Mouse (Mus musculus): ENCODE data around the gene Thra.
"Not testable (repeated sequence)": the region's sequence is repeated elsewhere in the genome, so short reads cannot be mapped to it uniquely, and the experiment has no call there.

The Thra gene

GRCm38 (mm10) chr11:98740393-98741050 lies at the start of gene Thra:
Gene Thra, plus strand, starts transcription at chr11:98740638.
- in situ Hi-C loops (cut with MseI, MboI) = no loop called here

- in situ Hi-C loops (cut with MseI, MboI) = no loop called here
Measured at GRCm38 (mm10) chr11:98693201-98693600, 47.2 kb upstream of the Thra start.

GRCm38 (mm10) chr11:98693746-98694145 lies 46.7 kb upstream of the Thra start:
- in situ Hi-C loops (cut with MseI, MboI) = no loop called here

GRCm38 (mm10) chr11:98694301-98694700 lies 46.1 kb upstream of the Thra start:
- in situ Hi-C loops (cut with MseI, MboI) = no loop called here

- in situ Hi-C loops (cut with MseI, MboI) = no loop called here
Measured at GRCm38 (mm10) chr11:98695408-98695807, 45.0 kb upstream of the Thra start.

GRCm38 (mm10) chr11:98696454-98697216 lies 43.8 kb upstream of the Thra start:
- in situ Hi-C loops (cut with MseI, MboI) = no loop called here

GRCm38 (mm10) chr11:98697225-98697624 lies 43.2 kb upstream of the Thra start:
- in situ Hi-C loops (cut with MseI, MboI) = no loop called here

- in situ Hi-C loops (cut with MseI, MboI) = no loop called here
Measured at GRCm38 (mm10) chr11:98698849-98699640, 41.4 kb upstream of the Thra start.

- in situ Hi-C loops (cut with MseI, MboI) = loop anchor here in 1 of 2 experiments (5.0 kb wide), 1 partner anchor 87 kb away; no protein-coding TSS in a partner anchor
Measured at GRCm38 (mm10) chr11:98699911-98700310, 40.5 kb upstream of the Thra start.

- in situ Hi-C loops (cut with MseI, MboI) = loop anchor here in 1 of 2 experiments (5.0 kb wide), 1 partner anchor 86 kb away; no protein-coding TSS in a partner anchor
Measured at GRCm38 (mm10) chr11:98701213-98701670, 39.2 kb upstream of the Thra start, which contains the start of gene Csf3. Gene Csf3, plus strand, starts transcription at chr11:98701263.

GRCm38 (mm10) chr11:98702323-98702722 lies 38.1 kb upstream of the Thra start:
- in situ Hi-C loops (cut with MseI, MboI) = loop anchor here in 1 of 2 experiments (5.0 kb wide), 1 partner anchor 85 kb away; no protein-coding TSS in a partner anchor

- in situ Hi-C loops (cut with MseI, MboI) = no loop called here
Measured at GRCm38 (mm10) chr11:98705021-98705420, 35.4 kb upstream of the Thra start.

GRCm38 (mm10) chr11:98707401-98708281 lies 32.8 kb upstream of the Thra start:
- in situ Hi-C loops (cut with MseI, MboI) = no loop called here

GRCm38 (mm10) chr11:98708282-98708956 lies 32.0 kb upstream of the Thra start:
- in situ Hi-C loops (cut with MseI, MboI) = no loop called here

GRCm38 (mm10) chr11:98709001-98709741 lies 31.3 kb upstream of the Thra start:
- in situ Hi-C loops (cut with MseI, MboI) = no loop called here

GRCm38 (mm10) chr11:98710416-98711045 lies 29.9 kb upstream of the Thra start:
- in situ Hi-C loops (cut with MseI, MboI) = no loop called here

- in situ Hi-C loops (cut with MseI, MboI) = no loop called here
Measured at GRCm38 (mm10) chr11:98711046-98711434, 29.4 kb upstream of the Thra start.

- in situ Hi-C loops (cut with MseI, MboI) = not testable (repeated sequence)
Measured at GRCm38 (mm10) chr11:98712009-98712408, 28.4 kb upstream of the Thra start.

- in situ Hi-C loops (cut with MseI, MboI) = no loop called here
Measured at GRCm38 (mm10) chr11:98713703-98714102, 26.7 kb upstream of the Thra start.

Measured in mouse trophoblast stem cell (cell line).